Mouse (Mus musculus) thymus, postnatal 4 days (tissue): ENCODE results near the gene Hmgxb4.
"Not testable (repeated sequence)": the region's sequence is repeated elsewhere in the genome, so short reads cannot be mapped to it uniquely, and the experiment has no call there.

ENCODE experiments used
- DNase-seq: peaks from one replicate; pipeline ENCODE4 v3.0.0; 2021

Hmgxb4 gene

DNA sequence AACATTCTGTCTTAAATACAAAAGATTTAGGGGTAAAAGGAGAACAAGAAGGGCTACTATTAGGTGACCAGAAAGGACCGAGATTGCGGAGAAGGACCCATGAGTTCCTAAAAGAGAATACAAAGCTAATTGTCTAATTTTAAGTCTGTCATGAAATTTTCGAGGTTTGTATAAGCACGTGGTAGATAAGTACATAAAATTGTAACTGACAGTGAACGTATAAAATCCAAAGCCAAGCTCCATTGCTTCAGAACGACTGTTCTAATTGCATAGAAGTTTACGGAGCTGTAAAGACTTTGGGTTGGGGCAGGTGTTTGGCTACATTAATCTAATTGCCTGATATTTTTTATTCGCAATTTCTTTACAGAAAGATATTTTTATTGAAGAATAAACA lies at the start of gene Hmgxb4:
Gene Hmgxb4 (plus strand): TSS at position 276 of the 394 bp plus-strand sequence.
- no peak for DNase-seq

DNA sequence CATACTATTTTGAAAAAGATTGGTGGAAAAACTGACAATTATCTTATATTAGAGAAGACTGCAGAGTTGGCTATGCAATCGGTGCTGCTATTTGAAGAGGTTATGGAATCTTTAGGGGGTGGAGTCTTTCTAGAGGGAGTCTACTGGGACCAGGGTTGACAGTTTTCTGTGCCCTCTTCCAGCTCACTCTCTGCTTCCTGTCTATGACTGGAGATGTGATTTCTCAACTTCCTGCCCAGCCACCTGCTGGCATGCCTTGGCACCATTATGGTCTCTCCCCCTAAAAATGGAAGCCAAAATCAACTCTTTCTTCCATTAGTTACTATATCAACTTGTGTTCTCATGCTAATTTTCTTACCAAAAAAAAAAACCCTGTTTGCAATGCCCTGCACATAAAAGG lies 43.7 kb upstream of the Hmgxb4 start:
- DNase-seq = no peak

DNA sequence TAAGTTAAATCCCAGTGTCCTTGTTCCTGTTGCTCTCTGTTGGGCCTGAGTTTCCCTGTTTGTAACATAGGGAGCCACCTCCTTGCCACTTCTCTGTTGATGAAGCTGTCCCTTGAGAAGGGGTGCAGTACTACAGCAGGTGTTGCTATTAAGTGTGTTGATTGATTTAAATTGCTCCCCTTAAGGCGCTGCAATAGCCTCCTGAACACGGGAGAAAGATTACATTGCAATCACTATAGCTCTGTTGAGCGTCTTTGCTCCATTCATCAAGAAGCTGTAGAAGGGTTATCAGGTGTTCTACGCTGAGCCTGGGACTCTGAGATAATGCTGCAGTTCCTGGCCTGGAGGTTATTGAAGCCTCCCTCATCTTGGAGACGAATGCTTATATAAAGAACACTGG lies 29.2 kb upstream of the Hmgxb4 start:
- no peak for DNase-seq

DNA sequence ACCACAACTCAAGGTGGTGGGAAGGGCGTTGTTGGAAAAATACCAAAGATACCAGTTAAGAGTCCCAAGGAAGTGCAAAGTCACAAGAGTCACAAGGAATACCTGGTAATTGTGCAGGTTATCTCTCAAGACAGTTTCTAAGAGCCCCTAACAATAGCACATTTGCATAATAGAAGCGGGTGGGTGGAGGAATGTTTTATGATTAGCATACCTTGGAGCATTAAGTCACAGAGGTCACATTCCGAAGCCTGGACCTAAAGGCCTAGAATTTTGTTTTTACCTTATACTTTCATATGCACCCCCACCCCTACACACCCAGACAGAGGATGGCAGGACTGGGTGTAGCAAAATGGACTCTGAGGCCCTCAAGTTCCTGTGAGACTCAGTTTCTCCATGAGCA lies 22.9 kb upstream of the Hmgxb4 start:
- DNase-seq = not testable (repeated sequence)

DNA sequence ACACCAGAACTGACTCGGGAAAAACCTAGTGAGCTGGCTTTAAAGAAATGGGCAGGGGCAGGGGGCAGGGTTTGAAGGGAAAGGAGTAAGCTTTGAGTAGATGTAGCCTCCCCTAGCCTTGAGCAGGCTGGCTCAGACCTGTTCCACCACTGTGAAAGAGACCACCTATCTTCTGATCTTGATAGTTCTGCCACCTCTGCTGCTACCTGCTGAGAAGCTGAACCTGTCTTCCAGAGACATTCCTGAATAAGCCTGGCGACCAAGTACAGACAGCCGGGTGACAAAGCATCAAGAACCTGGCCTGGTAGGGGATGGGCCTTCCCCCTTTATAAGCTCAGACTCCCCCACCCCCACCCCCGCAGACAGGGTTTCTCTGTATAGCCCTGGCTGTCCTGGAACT lies 21.5 kb upstream of the Hmgxb4 start:
- DNase-seq = no peak

DNA sequence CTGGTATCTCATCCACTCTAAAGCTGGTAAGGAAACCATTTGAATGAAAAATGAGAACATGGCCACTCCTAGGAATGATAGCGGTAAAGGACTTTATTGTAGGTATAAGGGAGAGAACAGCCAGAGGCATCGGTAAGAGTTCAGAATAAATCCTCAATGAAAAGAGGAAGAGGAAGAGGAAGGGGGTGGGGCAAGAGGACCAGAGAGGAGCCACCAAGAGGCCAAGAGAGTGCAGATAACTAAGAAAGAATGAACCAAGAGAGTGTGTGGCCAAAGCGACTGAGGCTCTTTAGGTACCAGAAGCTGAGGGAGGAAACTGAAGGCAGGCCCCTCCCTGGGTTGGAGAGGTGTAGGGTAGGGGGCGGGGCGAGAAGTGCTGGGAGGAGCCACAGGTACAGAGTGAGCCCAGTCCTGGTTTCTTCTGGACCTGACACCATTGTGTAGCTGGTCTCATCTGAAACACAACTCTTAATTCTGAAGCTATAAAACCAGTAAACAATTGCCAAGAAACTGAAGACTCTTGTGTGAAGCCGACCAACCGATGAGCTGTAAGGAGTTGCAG lies 20.8 kb upstream of the Hmgxb4 start:
- DNase-seq = peak; percentile 21

DNA sequence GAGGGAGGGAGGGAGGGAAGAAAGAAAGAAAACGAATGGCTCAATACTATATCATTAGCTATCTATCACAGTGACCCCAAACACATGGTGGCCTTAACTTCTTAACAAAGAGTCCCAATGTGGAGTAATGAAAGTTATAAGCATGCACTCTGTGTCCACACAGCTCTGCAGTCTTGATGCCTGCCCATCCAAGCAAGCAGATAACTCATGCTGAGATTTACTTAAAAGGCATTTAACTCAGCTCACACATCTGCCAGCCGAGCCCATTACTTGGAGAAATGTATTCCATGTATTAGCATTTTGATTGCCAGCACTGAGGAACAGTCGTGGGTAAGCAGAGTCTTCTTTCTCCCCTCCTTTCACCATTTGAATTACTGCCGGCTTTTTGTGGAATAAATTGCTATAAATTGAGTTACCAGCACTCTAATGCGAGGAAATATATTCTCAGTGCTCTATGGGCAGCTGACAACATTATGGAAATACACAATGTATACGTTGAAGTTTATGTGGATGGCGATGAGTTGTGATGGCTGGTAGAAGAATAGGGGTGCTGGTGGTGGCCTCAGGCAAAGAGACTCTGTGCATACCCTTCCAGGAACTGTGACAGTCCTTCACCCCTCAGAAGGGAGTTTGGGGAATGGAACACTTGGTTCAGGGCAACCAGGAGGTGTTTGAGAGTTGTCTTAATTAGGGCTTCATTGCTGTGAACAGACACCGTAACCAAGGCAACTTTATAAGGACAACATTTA lies 19.9 kb upstream of the Hmgxb4 start:
- DNase-seq = no peak

DNA sequence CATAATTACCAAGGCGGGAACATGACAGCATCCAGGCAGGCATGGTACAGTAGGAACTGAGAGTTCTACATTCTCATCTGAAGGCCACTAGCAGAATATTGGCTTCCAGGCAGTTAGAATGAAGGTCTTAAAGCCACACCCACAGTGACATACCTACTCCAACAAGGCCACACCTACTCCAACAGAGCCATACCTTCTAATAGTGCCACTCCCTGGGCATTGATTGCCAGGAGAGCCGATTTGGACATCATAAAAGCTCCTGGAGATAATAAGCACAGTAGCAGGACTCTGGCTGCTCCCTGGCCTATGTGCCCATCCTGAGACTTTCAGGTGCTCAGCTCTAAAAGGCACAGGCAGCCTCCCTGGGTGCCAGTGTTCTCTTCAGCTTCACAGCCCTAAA lies 19.3 kb upstream of the Hmgxb4 start:
- DNase-seq = no peak

DNA sequence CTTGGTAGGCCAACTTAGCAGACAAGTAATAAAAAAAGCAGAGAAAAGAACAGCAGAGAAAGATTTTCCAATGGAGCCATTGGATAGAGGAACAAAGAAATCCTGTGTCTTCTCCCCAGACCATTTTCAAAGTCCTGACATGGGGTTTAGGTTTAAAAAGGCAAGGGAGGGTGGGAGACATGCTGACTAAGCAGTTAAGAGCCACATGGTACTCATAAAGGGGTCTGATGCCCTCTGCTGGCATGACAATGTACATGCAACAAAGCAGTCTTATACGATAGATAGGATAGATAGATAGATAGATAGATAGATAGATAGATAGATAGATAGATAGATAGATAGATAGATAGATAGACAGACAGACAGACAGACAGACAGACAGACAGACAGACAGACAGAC lies 15.7 kb upstream of the Hmgxb4 start:
- peak; percentile 48 for DNase-seq

DNA sequence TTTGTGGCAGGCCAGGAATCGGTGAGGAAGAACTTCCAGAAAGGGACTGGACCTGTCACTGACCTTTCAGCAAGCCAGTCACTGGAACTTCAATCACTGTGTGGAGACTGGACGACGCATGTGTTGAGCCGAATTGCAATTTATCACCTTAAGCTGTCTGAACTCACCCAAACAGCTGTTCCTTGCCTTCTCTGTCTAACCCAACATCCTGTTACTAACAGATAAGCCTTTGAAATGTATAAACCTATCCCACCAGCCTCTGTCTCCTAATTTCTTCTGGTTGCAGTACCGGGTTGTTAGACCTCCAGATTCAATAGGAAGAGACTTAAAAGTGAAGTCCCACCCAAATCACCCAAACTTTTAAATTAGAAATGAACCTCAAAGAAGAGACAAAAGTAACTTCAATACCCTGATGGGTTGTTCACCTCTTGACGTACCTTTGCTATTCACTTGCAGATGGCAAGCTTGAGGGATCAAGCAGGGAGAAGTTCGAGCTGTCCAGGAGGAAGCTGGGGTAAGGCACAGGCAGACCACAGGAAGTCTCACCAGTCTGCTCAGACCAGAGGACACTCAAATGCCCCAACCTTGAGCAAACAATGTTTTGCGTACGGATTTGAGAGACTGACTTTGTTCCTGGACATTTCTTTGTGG lies 13.0 kb upstream of the Hmgxb4 start:
- no peak for DNase-seq

DNA sequence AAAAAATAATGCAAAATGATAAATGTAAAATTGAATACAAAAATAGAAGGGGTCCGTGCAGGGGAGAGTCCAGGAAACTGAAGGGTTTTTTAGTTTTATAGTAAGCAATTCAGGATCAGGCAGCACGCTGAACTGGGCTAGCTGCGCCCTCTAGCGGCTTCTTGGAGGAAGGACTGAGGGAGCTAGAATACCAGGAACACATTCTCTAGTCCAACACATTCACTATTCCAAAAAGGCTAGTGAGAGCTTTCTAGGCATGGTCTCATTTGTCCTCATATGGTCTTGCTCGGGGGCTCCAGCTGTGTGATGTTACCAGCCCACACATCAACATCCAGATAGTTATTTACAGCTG lies 12.5 kb upstream of the Hmgxb4 start:
- peak; percentile 79 for DNase-seq

DNA sequence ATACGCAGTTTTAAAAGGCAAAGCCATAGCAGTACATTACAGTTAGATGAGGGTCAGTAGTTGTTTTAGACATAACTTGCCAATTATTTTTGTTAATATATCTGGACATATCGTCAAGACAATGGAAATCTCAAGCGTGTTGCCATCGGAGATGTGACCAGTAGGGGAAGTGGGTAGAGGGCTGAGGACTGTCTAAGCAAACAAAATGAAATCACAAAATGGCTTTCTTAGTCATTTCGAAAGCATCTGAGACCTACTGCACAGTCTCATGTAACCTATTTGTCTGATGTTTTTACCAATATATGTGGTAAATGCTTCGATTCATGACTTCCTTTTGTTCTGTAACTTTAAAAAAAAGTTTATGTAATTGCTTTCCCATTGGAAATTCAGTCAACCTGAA lies 11.3 kb upstream of the Hmgxb4 start:
- no peak for DNase-seq

DNA sequence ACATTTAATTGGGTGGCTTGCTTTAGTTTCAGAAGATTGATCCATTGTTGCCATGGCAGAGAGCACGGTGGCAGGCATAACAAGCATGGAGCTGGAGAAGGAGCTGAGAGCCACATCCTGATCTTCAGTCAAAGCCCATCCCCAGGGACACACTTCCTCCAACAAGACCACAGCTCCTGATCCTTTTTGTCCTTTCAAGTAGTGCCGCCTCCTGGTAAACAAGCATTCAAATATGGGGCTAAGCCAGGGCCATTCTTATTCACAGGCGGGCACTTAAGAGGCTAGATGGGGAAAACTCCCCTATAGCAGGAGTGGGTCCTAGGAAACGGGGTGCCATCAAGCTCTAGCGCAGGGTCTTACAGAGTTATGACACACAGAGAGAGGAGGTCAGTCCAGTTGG lies 5.7 kb upstream of the Hmgxb4 start:
- DNase-seq = no peak

DNA sequence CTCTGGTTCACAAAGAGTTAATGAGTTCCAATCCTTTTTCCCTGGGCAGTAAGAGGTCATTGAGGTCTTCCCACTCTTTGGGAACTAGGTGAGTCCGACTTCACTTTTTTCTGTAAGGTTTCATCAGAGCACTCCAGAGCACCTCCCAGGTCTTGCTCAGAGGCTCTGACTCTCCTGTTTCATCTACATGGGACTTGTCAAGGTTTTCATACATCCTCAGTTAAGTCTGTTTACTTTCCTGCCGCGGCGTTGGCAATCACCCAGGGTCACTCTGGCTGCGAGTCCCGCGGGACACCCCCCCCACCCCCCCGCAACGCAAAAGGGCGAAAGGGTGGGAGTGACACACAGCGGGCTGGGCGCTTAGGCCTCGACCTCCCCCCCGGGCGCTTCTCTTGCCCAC lies 3.1 kb upstream of the Hmgxb4 start:
- DNase-seq = no peak

DNA sequence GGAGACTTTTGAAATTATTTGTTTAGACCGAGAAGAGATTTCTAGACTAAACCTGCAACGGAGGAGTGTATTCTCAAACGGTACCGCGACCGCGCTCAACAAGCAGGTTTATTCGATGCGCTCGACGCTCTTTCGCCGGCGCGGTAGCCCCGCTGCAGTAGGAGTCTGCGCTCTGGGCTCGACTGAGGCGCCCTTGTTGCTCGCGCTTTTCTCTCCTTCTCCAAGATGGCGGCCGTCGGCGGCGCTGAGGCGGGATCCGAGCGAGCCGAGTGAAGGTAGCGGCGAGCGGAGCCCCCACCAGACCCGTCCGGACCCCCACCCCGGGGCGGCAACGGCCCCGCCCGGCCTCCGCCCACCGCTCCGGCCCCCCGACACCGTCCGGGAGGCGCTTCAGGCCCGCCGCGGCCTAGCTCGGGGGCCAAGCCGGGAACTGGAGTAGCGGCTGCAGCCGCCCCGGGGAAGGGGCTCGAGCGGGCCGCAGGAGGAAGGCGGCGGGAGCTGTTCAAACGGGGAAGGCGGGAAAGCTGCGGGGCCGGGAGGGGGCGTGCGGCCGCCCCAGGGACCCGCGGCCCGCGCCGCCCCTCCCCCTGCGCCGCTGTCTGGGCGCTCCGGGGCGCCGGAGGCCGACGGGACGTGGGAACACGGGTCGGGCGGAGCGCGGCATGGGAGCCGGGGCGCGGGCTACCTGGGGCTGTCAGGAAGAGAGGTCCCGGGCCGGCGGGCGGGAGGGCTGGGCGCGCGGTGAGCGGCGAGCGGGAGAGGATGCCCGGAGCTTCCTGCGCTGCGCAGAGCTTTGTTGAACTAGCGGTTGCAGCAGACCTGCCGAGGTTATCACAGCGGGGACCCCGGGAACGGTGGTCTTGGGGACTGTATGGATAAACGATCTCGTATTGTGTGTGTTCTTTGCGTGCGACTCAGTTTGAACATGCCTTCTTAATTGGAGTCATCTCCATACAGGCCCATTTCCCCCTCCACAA lies 607 bp downstream of the Hmgxb4 start:
- DNase-seq = peak; percentile 91

DNA sequence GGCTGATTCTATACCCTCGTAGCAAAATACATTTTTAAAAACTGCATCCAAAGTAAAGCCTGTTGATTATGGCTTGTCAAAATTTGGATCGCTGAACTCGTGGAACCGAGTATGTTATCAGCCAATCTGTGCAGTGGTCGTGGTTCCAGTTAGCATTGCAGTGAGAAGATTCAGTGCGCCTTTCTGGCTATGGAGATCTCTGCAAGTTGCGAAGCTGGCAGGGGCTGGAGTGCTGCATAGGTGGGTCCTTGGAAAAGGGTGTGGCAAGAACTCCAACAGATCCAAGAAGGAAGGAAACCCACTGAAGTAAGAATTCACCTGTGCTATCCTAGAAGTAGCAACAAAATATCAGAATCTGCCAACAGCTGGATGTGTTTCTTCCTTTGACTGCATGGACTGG lies 1.4 kb downstream of the Hmgxb4 start:
- DNase-seq = peak; percentile 41

DNA sequence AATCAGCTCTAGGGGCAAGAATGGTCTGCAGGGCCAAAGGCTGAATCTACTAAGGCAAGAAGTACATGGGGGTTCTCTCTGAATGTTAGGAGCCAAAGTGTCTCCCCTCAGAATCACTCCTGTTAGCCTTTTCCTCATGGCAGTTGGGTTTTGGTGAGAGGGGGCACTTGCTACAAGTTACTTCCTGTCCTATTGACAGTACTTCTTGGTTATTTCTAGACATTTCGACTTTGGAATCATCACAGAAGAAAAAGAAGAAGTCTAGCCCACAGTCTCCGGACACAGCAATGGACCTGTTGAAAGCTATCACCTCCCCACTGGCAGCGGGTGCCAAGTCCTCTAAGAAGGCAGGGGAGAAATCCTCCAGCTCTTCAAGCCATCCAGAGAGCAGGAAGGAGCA lies 7.3 kb downstream of the Hmgxb4 start:
- DNase-seq = no peak

DNA sequence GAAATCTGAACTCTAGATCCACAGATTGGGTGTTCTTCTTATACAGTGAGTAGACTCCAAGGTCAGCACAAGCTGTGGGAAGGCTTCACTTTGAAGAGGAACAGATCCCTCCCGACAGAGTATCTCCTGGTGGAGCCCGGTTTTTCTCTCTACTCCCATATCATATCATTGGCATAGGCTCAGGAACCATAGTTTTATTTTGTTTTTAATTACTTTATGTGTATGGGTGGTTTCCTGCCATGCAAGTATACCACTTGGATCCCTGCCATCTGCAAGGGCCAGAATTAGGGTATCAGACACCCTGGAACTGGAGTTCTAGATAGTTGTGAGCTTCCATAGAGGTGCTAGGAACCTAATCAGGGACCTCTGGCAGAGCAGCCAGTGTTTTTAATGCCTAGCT lies 15.7 kb downstream of the Hmgxb4 start:
- no peak for DNase-seq

DNA sequence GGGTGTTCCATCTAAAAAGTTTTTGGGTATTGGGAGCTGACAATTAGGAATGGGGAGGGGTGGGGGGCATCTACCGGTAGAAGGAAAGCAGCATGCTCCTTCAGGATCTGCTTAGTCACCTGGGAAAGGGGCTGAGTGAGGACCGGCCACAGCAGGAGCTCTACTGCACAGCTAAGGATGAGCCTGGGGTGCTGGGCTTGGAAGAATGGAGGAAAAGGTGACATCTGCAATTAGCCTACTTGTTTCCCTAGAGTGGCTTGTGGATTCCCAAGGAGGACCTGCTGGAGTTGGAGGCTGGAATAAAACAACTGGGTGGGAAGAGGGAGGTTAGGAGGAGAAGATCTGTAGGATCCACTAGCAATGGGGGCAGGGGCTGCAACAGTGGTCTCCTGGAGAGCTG lies 20.4 kb downstream of the Hmgxb4 start:
- DNase-seq = no peak

DNA sequence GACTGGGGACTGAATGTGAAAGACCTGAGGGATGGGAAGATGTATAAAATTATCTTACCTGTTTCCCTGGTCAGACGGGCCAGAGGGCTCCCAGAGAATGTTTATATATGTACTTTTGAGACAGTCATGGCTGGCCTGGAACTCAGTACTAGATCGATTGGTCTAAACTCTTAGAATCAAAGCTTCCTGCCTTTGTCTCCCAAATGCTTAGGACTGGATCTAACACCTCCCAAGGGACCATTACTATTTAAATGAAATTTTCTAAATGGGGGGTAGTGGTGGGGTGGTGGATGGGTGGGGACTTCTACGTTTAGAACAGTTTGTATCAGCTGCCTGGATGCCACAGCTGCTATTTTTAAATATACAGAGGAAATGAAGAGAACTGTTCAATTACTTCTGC lies 20.8 kb downstream of the Hmgxb4 start:
- no peak for DNase-seq

DNA sequence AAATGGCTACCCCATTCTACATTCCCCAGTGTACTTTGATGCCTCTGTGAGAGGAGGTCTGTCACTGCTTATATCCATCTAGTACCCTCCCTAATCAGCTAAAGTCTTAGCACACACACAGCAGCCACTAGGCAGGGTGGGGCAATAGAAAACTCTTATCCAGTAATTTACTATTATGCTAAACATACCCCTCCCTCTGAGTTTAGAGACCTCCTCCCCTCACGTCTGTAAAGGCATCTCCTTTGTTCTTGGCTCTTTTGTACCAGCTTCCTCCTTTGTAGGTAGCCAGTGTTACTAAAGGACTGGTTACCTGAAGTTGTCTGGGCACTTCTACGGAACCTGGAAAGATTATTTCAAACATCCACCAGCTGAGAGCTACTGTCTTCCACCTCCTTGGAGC lies 22.8 kb downstream of the Hmgxb4 start:
- no peak for DNase-seq

DNA sequence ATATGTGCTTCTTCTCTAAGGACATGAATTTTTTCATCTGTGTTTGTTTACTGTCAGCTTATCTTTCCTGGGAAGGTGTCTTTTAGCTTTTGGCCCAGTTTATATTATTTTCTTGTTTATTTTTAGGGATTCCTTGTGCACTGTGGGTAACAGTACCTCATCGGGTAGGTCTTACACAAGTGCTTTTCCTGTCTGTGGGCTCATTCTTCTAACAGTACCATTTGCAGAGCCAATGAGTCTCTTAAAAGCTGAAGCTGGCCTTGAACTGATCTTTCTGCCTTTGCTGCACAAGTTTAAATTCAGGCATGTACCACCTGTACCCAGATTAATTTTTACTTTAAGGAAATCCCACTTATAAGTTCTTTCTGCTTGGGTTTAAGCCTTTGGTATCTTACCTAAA lies 23.3 kb downstream of the Hmgxb4 start:
- DNase-seq = no peak

DNA sequence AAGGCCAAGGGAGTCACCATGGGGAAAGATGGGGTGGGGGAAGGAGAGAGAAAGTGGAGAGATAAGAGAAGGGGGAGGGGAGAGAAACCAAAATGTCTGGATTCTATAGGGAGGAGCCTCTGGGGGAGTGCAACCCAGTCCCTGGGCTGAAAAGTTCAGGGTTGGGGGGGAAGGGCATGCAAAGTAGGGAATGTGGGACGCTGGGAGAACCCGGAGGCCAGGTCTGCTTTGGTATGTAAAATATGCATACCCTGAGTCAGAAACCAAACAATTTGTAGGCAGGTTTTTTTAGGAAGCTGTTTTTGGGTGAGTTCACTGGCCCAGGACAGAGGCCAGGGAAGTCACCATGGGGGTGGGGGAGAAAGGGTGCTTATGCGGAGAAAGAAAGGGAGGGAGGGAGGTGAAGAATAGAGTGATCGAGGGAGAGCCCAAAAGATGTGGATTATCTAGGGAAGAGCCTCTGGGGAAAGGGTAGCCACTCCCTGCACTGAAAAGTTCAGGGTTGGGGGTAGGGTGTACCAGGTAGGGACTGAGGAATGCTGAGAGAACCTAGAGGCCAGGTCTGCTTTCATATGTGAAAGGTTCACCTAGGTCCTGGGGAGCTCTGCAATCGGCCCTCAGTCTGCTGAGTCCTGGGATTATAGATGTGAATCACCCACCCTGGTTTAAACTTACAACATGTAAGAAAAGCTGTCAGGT lies 25.3 kb downstream of the Hmgxb4 start:
- no peak for DNase-seq
